Mouse (Mus musculus) natural killer cell, adult 2 months (primary cell): ENCODE measurements around the gene Tgm6.

Source experiments
- DNase-seq, 2 experiments: peaks; one replicate each; pipeline ENCODE4 v3.0.0; 2022; ENCODE audit warnings: low spot score in 2 of 2

Tgm6 gene

GRCm38 (mm10) chr2:130112116-130112515 is at the start of gene Tgm6:
Gene Tgm6 (plus strand): TSS chr2:130112416.
- DNase-seq: no peak

GRCm38 (mm10) chr2:130068228-130068627 is 44.0 kb upstream of the Tgm6 start:
- no peak for DNase-seq

- DNase-seq: no peak
Observed at GRCm38 (mm10) chr2:130070396-130070795, 41.8 kb upstream of the Tgm6 start.

- DNase-seq: no peak
Observed at GRCm38 (mm10) chr2:130112804-130113203, 588 bp downstream of the Tgm6 start.

- no peak for DNase-seq
Observed at GRCm38 (mm10) chr2:130113379-130113778, 1.2 kb downstream of the Tgm6 start.

- DNase-seq: no peak
Observed at GRCm38 (mm10) chr2:130118649-130119048, 6.4 kb downstream of the Tgm6 start.

- no peak for DNase-seq
Observed at GRCm38 (mm10) chr2:130125279-130126059, 13.3 kb downstream of the Tgm6 start.

- no peak for DNase-seq
Observed at GRCm38 (mm10) chr2:130126073-130126472, 13.9 kb downstream of the Tgm6 start.

GRCm38 (mm10) chr2:130129687-130130086 is 17.5 kb downstream of the Tgm6 start:
- no peak for DNase-seq

- DNase-seq: no peak
Observed at GRCm38 (mm10) chr2:130143011-130143410, 30.8 kb downstream of the Tgm6 start.

GRCm38 (mm10) chr2:130144703-130145324 is 32.6 kb downstream of the Tgm6 start:
- no peak for DNase-seq

- no peak for DNase-seq
Observed at GRCm38 (mm10) chr2:130146089-130146668, 34.0 kb downstream of the Tgm6 start.

GRCm38 (mm10) chr2:130155171-130155570 is 43.0 kb downstream of the Tgm6 start:
- no peak for DNase-seq

GRCm38 (mm10) chr2:130155851-130156250 is 43.6 kb downstream of the Tgm6 start:
- no peak for DNase-seq

GRCm38 (mm10) chr2:130157231-130158087 is 45.2 kb downstream of the Tgm6 start:
- no peak for DNase-seq

GRCm38 (mm10) chr2:130158088-130158437 is 45.8 kb downstream of the Tgm6 start:
- DNase-seq: no peak

- DNase-seq: no peak
Observed at GRCm38 (mm10) chr2:130162701-130163100, 50.5 kb downstream of the Tgm6 start.

- DNase-seq: no peak
Observed at GRCm38 (mm10) chr2:130166311-130167214, 54.3 kb downstream of the Tgm6 start.

GRCm38 (mm10) chr2:130167861-130168260 is 55.6 kb downstream of the Tgm6 start:
- no peak for DNase-seq

- DNase-seq: no peak
Observed at GRCm38 (mm10) chr2:130171674-130172073, 59.5 kb downstream of the Tgm6 start.

- no peak for DNase-seq
Observed at GRCm38 (mm10) chr2:130176820-130177219, 64.6 kb downstream of the Tgm6 start.
